Mouse (Mus musculus) myocyte (in vitro differentiated cells): ENCODE data around the gene Tdrd7.

Source experiments
- CEBPB ChIP-seq: IDR thresholded peaks from 2 replicates; pipeline ENCODE4 v1.6.1; 2011; ENCODE audit warnings: mild to moderate bottlenecking, moderate library complexity; ENCODE audit not compliant: poor library complexity, insufficient read depth, severe bottlenecking
- E2F4 ChIP-seq: IDR thresholded peaks from one replicate; pipeline ENCODE4 v1.6.1; 2011; ENCODE audit warnings: mild to moderate bottlenecking, control low read depth, moderate library complexity; ENCODE audit not compliant: insufficient read depth
- MAX ChIP-seq: IDR thresholded peaks from one replicate; pipeline ENCODE4 v1.6.1; 2011; ENCODE audit warnings: low read depth, mild to moderate bottlenecking, control low read depth
- POLR2A ChIP-seq: IDR thresholded peaks from one replicate; pipeline ENCODE4 v1.6.1; 2011; ENCODE audit warnings: low read depth, mild to moderate bottlenecking, control low read depth, moderate library complexity; ENCODE audit not compliant: insufficient read length
- POLR2AphosphoS2 ChIP-seq: IDR thresholded peaks from one replicate; pipeline ENCODE4 v1.6.1; 2011; ENCODE audit warnings: low read depth, control low read depth; ENCODE audit not compliant: insufficient read length
- REST ChIP-seq: IDR thresholded peaks from one replicate; pipeline ENCODE4 v1.6.1; 2011; ENCODE audit warnings: mild to moderate bottlenecking, control low read depth, moderate library complexity; ENCODE audit not compliant: insufficient read depth, insufficient read length
- TCF12 ChIP-seq: IDR thresholded peaks from one replicate; pipeline ENCODE4 v1.6.1; 2011; ENCODE audit warnings: mild to moderate bottlenecking, control low read depth; ENCODE audit not compliant: poor library complexity, insufficient read depth, severe bottlenecking
- USF1 ChIP-seq: IDR thresholded peaks from one replicate; pipeline ENCODE4 v1.6.1; 2011; ENCODE audit warnings: low read depth, mild to moderate bottlenecking, control low read depth, moderate library complexity

DNA sequence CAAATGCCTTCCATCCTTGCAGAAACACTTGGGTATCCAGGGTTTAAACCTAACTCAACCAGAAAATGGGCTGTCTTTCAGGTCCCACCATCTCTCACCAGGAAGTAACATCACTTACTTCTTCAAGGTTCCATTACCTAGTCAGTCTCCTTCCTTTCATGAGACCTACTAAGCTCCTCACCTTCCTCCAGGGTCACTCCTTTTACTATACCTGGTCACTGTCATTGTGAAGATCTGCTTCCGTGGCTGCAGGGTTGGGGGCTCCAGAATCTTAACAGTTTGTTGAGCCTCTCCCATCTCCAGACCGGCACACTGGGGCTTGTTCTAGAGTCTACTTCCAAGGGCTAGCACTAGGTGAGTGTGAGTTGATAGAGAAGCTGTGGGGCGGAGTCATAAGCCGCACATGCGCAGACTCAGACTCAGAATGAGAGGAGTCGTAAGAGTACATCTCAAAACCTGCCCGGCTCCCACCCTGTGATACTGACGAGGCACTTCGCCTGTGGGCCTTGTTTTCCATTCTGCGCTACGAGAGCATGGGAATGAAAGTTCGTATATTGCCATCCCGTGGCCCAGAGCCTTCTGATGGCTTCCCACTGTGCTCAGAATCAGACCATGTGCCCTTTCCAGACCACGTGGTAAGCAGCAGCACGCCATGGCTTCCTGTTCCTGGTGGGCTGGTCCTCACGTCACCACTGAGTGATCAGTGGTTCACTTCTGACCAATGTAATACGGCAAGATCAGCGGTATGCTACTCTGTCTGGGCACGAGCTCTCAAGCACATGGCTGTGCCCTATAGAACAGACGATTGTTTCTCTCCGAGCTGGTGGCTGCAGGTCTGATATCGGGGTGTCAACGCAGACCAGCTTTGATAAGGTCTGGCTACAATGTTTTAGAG is 11.9 kb upstream of the Tdrd7 start:
- TF ChIP-seq TCF12: no peak
- TF ChIP-seq POLR2A: no peak
- TF ChIP-seq USF1: no peak
- no peak for TF ChIP-seq REST
- TF ChIP-seq MAX: no peak
- TF ChIP-seq E2F4: no peak
- TF ChIP-seq POLR2AphosphoS2: no peak
- no peak for TF ChIP-seq CEBPB
